Mouse (Mus musculus) kidney, adult 2 months (tissue): Measurements from ENCODE around the gene Pde4d.

Experiments
- CTCF ChIP-seq: fragments of 200-500 bp; conservative IDR thresholded peaks from 2 replicates; pipeline ENCODE4 v1.5.1; 2011; ENCODE audit warnings: low read depth, mild to moderate bottlenecking, control low read depth, low read length, moderate library complexity, mixed read lengths; ENCODE audit not compliant: insufficient read depth, insufficient read length
- POLR2A ChIP-seq: fragments of 200-500 bp; IDR thresholded peaks from one replicate; pipeline ENCODE4 v1.6.1; 2011; ENCODE audit warnings: low read depth, low read length, control low read depth

DNA sequence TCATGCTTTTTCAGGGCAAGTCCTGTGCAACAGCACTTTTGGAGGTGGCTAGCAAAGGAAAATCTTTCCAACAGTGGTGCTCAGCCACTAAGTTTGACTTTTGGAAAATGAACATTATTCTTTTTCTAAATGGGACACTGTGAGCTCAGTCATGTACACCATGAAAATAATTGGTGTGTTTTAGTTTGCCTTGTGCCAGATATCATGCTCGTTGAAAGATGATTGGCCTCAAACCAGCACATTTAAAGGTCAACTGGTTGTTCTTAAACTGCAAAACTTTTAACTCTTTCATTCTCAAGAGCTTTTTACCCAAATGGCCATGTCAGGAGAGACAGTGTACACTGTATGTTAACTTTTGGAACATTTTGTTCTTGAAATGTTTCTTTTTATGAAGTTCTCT, 17.3 kb downstream of the Pde4d start:
- no peak for TF ChIP-seq CTCF
- no peak for TF ChIP-seq POLR2A
